Mouse (Mus musculus) cerebellum, postnatal 36 days (tissue): Measurements from ENCODE around the gene Cald1.

Experiments
- DNase-seq, 2 experiments: peaks; one replicate each; pipeline ENCODE4 v3.0.0; 2021 to 2022; ENCODE audit warnings: mixed read lengths in 2 of 2

Cald1 gene

DNA sequence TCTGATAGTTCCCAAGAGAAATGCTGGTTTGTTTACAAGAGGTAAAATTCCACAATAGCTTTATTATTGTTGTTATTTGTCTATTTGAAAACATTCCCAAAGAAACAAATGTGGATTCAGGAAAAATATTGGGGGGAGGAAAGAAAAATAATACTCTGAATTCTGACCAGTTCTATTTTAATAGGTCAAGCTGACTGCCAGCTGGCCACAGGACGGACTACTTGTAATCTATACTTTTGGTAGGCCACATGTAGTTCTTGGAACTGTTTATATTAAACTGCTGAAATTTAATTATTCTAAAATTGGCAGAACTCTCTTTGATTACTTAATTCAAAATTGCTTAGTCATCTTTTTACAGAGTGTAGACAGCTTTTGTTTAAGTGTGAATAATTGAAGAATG is 73.1 kb downstream of the Cald1 start:
- no peak for DNase-seq

DNA sequence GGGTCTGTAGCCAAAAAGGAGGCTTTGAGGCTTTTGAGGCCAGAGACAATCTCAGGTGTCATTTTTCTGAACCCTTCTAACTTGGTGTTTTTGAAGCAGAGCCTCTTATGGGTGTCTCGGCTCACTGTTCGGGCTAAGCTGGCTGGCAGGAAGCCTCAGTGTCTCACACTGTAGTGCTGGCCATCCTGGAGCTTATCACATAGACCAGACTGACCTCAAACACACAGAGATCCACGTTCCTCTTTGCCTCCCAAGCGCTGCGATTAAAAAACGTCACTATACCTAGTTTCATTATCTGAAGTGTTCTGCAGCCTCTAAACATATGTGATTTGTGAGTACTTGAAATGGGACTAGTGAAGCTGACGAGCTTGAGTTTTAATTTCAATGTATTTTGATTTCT is 76.1 kb downstream of the Cald1 start:
- no peak for DNase-seq

DNA sequence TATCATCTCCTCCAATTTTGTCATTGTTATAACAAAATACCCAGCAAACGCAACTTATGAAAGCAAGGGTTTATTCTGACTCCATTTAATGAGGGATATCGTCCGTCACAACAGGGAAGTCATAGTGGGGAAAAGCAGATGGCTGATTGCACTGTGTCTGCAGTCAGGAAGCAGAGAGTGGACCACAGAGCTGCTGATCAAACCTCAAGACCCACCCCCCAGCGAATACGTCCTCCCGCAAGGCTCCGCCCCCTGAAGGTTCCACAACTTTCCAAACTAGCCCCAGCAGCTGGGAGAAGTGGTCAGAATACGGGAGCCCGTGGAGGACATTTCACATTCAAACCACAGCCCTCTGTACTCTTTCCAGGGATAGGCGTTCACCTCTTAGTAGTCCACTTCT is 76.6 kb downstream of the Cald1 start:
- DNase-seq, result no peak

DNA sequence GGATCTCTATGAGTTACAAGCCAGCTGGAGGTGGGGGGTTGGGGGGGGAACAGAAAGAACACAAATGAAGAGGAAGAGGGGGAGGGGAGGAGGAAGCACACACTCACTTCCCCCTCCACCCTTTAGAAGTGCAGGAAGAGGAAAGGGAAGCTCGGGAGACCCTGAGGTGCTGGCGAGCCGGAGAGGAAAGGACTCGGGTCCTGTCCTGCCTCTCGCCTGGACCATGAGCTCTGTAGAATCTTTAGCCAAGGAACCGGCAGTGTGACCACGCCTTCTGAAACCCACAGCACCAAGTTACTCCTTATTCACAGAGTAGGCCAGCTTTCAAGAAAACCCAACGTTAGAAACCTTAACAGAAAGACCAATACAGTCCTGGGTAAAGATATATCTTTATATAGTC is 83.8 kb downstream of the Cald1 start:
- DNase-seq, result no peak

DNA sequence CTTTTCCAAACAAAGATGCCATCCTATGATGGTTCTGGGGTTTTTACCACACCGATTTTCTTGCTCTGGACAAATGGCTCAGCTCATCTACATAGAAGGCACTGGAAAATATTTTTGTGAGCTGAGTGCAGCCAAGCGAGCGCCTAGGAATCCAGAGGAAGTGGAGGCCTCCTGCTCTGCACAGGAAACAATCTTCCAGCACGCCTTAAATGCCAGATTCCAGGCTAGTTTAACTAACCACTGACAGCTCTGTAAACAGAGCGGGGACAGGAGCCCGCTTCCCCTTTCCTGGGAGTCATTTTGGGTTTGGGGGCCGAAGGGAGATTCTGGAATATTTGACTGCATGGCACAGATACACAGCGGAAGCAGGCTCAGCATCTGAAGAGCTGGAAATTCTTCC is 86.6 kb downstream of the Cald1 start:
- DNase-seq, result no peak

DNA sequence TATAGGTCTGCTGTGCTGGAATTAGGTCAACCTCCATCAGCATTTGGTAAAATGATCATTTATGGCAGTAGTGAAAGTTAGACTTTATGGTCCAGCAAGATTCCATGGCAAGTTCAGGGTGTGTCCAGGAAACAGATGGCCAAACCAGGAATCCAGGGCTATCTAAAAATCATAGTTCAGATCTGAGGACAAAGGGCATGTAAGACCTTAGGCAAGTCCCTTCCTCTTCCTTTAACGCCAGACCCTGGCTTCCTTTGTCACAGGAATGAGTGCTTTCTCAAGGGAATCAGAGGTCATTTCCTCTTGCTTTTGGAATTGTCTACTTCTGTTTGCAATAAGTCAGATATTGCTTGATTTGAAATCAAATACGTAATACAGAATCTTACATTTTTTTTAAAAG is 90.7 kb downstream of the Cald1 start:
- no peak for DNase-seq

DNA sequence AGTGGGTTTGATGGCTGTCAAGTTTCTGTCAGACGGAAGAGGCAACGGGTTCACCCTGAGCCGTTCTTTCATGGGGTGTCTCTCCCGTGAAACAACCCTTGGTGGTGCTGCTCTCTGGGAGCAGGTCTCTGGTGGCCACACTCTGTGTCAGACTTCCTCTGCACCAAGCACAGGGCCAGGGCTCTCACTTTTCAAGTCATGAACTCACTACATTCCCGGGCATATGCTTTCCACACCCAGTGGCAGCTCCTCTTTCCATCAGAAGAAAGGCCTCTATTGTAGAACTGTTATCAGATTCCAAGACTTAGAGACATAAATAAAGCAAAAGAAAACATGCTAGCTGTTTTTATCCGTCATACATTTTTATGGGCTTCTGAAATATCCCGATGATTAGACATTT is 93.1 kb downstream of the Cald1 start:
- DNase-seq, result no peak

DNA sequence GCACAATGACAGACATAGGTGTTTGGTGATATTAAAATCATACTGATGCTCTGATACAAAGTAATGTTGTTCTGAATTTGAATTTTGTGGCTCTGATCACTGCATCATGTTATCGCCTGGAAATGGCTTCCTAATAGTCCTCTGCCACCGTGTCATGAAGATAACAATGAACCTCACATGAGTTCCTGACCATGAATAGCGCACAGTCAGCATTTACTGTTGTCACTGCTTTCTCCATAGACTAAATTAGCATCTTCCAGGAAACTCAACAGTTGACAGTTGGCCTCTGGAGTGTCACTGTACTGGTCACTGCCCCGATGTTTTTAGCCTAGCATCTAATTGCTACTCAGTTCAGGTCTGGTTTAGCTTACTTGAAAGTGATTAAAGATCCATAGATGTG is 95.8 kb downstream of the Cald1 start:
- DNase-seq, result no peak

DNA sequence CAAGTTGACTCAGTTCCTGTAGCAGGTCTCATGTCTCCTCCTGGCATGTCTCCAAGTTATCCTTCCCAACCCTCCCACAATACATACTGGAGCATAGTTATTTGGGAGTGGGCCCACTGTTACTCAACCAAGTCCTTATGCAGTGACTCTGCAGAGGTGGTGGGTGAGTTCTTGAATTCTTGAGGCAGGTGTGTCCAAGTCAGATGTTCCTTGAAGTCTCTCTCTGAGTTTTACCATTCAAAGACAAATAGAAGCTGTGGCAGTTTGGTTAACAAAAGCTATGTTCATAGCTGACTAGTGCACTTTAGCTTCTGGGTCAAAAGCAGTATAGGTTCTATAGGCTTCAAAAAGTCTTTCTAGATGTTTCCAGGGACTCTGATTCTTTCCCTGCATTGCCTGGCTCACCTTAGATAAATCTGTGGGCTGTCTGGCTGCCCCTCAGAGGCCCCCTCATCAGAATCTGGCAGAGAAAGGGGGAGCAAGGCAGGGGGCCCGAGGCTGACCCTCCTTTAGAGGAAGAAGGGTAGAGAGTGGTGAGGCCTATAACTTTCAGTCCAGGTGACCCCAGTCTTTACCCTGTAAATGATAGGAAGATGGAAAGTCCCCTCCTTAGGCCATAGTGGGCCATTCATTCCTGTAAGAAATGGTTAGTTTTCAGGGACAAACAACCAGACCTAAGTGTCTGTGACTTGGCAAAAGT is 105.3 kb downstream of the Cald1 start:
- no peak for DNase-seq

DNA sequence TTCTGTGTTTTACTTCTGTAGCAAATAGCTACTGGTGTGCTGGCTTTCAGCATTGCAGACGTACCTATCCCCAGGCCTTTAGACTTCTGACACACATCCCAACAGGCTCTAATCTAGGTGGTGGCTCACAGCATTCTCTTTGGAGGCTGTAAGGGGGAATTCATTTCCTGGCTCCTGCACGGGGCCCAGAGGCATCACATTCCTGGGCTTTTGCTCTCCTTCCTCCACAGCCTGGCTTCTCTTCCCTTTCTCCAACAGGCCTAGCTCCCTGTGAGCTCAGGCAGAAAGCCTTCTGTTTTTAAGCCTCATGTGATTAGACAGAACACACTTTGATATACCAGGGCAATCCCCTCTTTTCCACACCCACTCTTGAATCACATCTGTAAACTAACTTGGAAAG is 109.2 kb downstream of the Cald1 start:
- DNase-seq, result no peak

DNA sequence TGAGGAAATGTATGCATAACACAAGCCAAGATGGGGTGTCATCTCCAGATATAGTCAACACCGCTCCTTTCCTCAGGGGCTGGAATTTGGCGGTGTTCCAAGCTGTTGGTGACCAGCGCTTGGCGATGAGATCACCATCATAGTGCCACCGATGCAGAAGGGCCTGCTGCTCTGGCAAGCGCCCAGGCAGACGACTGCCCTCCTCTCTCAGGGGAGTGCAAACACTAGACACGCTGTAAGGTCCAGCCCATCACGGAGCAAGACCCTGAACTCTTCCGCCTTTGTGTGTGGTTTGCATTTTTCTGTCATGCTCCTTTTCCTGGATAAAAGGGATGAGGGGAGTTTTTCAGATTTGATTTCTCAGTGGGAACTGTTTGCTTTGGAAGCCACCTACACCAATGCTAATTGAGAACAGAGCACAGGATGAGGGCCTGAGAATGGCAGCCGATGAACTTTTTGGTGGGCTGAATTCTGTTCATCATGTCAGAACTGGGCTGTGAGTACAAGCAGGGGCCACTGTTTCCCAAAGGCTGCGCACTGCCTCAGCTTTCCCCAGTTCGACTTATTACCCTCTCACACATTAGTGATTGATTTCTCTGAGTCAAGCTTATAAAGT is 110.5 kb downstream of the Cald1 start:
- DNase-seq, result peak; percentile 60 to 65

DNA sequence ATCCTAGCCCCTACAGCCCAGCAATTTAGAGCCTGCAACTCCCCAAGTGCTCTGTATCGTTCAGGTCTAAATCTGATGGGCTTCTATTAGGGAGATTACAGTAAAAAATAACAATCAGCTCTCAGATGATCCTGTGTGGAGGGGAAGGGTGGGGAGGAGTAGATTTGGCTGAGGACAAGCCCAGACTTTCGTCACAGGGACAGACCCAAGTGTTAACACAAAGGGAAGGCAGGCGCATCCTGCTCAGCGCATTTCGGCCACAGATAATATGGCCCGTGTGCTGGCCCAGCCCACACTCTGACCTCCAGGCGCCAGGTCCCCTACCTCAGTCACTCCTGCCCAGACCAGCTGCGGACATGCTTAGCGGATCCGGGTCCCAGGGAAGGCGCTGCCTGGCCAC is 111.0 kb downstream of the Cald1 start:
- DNase-seq, result peak; percentile 56 to 67

DNA sequence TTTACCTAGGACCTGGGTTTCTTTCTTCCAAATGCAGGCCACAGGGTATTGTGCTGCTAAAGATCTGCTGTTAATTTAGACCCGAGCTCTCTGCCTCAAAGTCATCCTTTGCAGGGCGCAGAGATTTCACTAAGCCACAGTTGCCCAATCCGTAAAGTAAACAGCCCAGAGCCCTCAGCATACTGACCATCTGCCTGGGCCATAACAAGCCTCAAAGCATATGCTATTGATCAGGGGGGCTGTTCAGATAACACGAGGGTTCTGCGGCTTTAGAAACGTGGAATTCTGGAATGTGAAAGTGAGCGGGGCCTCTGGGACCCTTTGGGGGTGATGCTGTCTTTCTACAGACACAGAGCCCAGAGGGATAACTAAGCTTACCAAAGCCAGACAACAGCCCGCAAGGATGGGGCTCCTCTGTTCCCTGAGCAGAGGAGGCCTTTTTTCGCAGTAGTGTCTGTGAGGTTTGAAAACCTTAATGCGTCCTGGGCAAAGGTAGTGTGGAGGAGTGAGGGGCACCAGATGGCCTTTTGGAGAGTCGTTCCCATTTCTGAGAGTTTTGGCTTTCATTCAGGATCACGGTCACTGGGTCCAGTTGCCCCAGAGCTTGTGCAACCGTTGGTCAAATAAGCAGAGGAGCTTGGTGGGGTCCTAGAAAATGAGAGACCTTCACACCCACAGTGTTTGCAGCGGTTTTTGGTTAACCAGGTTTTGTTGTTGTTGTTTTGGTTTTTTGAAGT is 111.8 kb downstream of the Cald1 start:
- DNase-seq, result peak; percentile 36 to 41

DNA sequence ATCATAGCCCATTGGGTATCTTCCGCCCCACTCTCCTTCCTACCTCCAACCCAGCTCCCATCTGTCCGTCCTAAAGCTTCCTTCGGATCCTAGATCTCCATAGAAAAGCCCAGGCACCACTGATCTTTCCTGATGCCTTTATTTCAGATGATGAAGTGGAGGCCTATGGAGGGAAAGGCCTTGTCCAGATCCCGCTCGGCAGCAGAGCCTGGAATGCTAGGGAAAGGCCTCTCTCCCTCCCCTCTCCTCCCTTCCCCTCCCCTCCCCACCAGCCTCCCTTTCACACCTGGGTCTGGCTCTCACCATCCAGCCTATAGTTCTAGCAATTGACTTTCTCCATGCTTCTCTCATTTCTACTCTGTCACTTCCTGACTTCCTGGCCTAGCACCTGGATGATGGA is 112.5 kb downstream of the Cald1 start:
- peak in 1 of 2 experiments; percentile 23 for DNase-seq

DNA sequence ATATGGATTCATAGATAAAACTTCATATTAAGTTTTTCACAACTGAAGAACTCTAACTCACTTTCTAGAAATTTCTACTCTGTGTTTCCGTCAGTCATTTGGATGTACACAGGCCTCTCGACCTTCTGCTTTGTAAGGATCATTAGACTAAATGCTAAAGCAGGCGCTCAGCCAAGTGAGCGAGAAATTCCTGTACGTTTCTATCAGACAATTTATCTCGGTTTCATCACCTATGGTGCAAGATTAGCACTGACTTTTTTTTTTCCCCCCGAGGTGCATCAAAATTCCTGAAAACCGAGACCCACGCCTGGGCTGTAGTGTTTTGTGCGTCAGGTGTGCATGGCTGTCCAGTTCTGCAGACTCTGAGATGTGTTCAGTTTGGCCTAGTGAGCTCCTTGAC is 113.3 kb downstream of the Cald1 start:
- no peak for DNase-seq

DNA sequence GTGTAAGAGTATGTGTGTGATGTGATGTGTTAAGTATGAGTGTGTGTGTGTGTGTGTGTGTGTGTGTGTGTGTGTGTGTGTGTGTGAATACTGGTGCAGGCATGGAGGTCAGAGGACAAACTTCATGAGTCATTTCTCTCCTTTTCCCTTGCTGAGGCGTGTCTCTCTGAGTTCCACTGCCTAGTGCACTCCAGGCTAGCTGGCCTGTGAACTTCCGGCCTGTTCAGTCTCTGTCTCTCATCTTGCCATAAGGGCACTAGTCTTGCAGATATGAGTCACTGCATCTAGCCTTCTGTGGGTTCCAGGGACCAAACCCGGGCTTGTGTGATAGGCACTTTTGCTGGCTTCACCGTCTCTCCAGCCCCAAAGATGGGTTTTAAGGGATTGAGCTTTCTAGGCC is 114.9 kb downstream of the Cald1 start:
- DNase-seq, result no peak

DNA sequence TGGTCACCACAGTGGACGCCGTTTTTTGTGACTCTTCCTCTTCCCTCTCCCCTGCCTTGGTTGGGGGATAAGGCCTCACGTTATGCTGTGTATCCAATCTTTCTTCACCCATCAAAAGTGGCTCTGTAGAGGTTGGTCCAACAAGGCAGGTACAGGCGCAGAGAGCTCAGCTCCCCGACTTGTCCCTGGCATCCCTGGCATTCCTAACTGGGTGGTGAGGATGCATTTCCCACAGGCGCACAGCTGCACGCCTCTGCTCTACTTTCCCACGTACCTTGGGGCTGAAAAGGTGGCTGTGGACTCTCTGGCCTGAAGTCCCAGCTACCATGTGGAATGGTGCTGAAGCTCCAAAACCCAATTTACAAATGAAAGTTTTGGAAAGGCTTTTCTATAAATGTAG is 115.5 kb downstream of the Cald1 start:
- no peak for DNase-seq

DNA sequence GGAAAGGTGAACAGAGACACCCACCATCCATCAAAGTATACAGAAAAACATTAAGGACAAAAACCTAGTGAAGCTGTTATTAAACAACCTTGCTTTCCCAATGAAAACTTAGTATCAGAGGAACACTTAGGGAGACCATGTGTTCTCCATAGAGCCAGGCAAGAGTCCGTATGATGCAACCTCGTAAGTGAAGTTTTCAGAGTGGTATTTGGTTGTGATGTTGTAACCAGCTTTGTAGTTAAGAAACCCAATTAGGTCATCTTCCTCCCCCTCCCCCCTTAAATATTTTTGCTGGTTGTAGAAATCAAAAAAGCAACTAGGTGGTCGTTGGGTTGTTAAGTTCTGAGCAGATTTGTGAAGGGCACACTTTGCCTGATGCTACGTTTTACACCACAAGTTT is 116.3 kb downstream of the Cald1 start:
- no peak for DNase-seq

DNA sequence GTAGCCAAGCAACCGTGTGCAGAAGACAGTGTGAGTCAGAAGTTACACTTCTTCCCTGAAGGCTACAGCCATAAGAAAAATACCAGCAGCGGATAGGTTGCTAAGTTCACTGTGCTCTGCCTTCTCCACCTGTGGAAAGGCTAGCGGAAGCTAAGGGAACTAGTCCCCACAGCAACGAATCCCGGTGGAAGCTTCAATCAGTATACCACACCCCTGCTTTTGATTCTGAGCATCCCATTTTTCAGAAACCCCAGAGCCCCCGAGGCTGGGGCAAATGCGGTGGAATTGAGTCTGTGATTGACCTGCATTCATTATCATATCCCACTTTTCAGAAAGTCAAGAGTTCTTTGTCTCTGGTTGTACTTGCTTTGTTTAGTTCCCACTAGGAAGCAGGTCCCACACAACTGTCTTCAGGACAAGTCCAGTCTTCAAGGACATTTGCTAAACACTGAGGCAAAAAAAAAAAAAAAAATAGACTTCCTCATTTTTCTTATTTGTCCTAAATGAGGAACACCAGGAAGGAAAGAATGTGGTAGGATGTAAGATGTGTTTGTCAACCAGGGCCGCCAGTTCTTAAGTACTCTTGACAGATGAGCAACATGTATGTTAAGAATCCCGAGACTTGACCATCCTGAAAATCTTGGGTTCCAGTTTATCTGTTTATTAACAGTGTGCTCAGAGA is 118.0 kb downstream of the Cald1 start:
- DNase-seq, result no peak

DNA sequence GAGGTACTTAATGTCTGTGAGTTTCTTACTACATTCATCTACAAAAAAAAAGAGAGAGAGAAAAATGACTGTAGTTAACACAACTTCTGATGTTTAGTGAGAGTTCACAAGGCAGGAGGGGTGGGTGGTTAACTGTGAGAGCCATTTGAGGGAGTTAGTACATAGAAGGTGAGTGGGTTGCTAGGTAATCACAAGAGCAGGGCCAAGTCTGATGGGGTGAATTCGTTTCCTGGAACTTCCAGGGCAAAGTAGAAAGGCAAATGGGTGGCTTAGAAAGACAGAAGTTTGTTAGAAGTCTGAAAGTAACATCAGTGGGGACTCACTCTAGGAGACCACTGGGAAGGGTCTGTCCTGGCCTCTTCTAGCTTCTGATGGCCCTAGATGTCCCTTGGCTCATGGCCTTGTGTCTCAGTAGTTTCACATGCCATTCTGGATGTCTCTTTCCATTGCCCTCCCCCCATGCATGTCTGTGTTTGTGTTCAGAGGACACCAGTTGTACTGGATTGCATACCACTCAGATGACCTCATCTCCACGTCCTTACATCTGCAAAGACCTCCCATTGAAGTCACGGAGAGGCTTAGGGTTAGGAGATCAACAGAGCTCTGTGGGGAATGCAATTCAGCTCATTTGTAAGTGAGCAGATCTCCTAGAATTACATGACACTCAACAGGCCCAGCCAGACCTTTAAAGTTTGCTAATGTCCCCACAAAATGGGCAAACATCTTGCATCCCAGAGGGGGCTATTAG is 118.8 kb downstream of the Cald1 start:
- no peak for DNase-seq

DNA sequence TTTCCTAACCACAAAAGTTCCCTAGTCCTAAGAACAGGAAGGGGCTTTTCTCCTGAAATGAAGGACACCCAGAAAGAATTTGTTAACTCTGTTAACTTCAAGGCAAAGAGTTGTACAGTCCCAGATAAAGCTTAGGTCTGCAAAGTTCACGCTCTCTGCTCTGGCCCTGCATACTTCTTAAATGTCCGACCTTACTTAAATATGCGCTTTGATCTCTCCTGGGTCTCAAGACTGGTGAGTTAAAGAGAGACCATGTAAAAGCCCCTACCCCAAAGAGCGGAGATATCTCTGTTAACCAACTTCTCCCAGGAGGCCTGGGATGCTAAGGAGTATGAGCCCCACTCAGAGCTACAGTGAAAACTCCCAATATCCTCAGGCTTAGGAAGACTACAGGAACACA is 119.4 kb downstream of the Cald1 start:
- no peak for DNase-seq

DNA sequence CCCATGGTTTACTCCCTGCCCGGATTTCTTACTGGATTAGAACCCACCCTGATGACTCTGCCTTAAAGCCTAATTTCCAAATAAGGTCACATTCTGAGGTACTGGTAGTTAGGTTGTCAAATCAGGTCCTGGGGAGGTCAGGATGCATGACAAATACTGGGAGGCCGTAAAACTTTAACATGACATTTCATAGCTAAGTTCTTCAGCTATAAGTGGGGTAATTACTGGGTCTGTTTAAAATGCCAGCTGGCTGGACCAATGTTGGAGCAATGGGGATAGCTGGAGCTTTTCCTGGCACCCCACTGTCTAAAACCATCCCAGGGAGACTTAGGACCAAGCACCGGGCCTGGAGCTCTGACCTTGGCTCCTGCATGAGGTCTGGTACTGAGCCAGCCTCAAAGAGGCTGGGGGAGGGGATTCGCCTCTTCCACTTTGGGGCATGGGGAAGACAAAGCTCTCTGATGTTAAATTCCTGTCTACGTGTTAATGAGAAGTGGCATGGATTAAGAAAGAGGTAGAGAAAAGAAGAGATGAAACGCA is 120.9 kb downstream of the Cald1 start:
- no peak for DNase-seq

DNA sequence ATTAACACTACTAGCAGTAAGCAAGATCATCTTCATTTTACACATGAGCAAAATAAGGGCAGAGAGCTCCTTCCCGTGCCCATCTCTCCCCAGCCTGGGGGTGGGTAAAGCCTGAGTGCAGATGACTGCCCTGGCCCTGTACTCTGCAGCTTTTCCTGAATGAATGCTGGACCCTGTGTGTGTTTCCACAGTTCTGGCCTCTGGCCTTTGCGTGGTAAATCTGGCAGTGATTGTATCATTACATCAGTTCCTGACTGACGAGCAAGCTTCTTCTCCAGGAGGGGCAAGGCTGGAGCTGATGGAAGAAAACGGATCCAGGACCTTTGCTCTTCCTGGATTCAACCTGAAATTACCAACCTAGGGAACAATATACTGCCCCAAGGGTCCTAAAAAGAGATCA is 122.1 kb downstream of the Cald1 start:
- DNase-seq, result no peak
